Mouse (Mus musculus): ENCODE results near the gene Klhdc3.

- no peak for TF ChIP-seq CTCF (IDR thresholded peaks at IDR 0.05; ENCODE audit: insufficient read depth, low read length)
- TF ChIP-seq POLR2A (IDR thresholded peaks at IDR 0.05; ENCODE audit: borderline replicate concordance, extremely low read depth, low read depth, low read length), result no peak
Measured at GRCm38 (mm10) chr17:46713849-46714248, 33.1 kb upstream of the Klhdc3 start.
